Mouse (Mus musculus) left cerebral cortex, postnatal 14 days (tissue): ENCODE results near the gene Nckipsd. TPM values are rescaled to one million over a fixed set of nuclear protein-coding genes. Genes with fewer than 3 reads are reported as not detected.

Source experiments
- DNase-seq, 2 experiments: peaks; one replicate each; pipeline ENCODE4 v3.0.0; 2021 to 2022; ENCODE audit warnings: low spot score in 2 of 2, mixed read lengths in 1 of 2
- intact Hi-C: fragments of 180-260 bp; cut with DNase I; formaldehyde crosslinking; loops from one replicate; pipeline ENCODE4 v1.15.1; 2025
- long read RNA-seq, 2 experiments: library from polyadenylated mRNA; stranded (forward); transcript quantifications; one replicate each; pipeline ENCODE4 v2.0.0; 2021
- total RNA-seq, 2 experiments: library from RNA; stranded (reverse); gene quantifications; 2 replicates each; pipeline ENCODE4 v1.2.3; 2021

Nckipsd gene
- total RNA-seq, result 10 to 100 TPM; 39.1 to 44.7 TPM
- long read RNA-seq, experiment 1, transcript Nckipsd-201 (13 exons, 3,360 nt), result major isoform, 42 of 55 reads
- long read RNA-seq, experiment 1, partial matches to known transcripts, result 2 of 55 reads
- long read RNA-seq, experiment 1, other reads (novel, unspliced or antisense), result 11 of 55 reads
- long read RNA-seq, experiment 2, transcript Nckipsd-201 (13 exons, 3,360 nt), result major isoform, 44 of 68 reads
- long read RNA-seq, experiment 2, partial matches to known transcripts, result 4 of 68 reads
- long read RNA-seq, experiment 2, other reads (novel, unspliced or antisense), result 20 of 68 reads

- intact Hi-C loops, result loop anchor here (5.0 kb wide), 1 partner anchor 56 kb away; no protein-coding TSS in a partner anchor
- peak; percentile 94 to 97 for DNase-seq
Observed at GRCm38 (mm10) chr9:108808163-108808665, at the start of gene Nckipsd. TSS of gene Nckipsd (plus strand) at chr9:108808368.

GRCm38 (mm10) chr9:108759121-108759520 lies 49.0 kb upstream of the Nckipsd start:
- DNase-seq, result no peak
- intact Hi-C loops, result no loop called here

GRCm38 (mm10) chr9:108759805-108760204 lies 48.4 kb upstream of the Nckipsd start:
- DNase-seq, result peak in 1 of 2 experiments; percentile 31
- intact Hi-C loops, result no loop called here

GRCm38 (mm10) chr9:108761561-108761960 lies 46.6 kb upstream of the Nckipsd start:
- DNase-seq, result no peak
- intact Hi-C loops, result no loop called here

GRCm38 (mm10) chr9:108764971-108765370 lies 43.2 kb upstream of the Nckipsd start:
- DNase-seq, result no peak
- intact Hi-C loops, result no loop called here

- intact Hi-C loops, result no loop called here
Observed at GRCm38 (mm10) chr9:108776614-108777013, 31.6 kb upstream of the Nckipsd start.

DNA sequence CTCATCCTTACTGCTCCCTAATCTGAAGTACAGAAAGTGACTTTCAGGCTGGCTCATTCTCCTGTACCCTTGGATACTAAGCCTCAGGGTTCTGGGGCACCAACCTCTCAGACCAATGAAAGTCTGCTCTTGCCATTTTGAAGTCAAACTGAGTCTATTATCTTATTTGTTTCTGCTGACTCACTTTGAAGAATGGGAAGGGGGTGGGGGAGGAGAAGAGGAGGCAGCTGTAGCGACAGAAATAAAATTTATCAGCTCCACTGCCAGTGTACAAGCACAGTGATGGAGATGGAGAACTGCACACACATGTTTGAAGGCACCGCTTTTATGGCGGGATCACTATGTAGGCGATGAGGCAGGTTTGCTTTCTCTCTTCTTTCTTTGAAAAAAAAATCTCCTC lies 30.9 kb upstream of the Nckipsd start:
- DNase-seq, result no peak
- intact Hi-C loops, result no loop called here

More at GRCm38 (mm10) chr9:108776614-108777013, 31.6 kb upstream of the Nckipsd start:
- DNase-seq, result no peak

DNA sequence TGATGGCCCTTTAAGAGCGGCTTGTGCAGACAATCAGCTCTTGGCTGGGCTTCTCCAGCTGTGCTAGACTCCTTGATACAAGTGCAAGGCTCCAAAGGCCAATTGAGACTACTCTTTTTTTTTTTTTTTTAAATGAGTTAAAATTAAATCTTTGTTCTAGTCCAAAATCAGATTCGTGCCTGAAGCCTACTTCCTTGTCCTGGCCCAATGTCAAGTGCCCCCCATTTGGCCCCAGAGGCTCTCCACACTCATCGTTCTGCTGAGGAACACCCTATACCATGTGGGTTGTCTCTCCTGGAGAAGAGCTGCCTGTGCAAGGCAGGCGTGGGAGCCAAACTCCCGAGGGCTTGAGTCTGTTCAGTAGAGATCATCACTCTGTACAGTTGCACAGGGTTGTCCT lies 27.2 kb upstream of the Nckipsd start:
- DNase-seq, result no peak
- intact Hi-C loops, result no loop called here

DNA sequence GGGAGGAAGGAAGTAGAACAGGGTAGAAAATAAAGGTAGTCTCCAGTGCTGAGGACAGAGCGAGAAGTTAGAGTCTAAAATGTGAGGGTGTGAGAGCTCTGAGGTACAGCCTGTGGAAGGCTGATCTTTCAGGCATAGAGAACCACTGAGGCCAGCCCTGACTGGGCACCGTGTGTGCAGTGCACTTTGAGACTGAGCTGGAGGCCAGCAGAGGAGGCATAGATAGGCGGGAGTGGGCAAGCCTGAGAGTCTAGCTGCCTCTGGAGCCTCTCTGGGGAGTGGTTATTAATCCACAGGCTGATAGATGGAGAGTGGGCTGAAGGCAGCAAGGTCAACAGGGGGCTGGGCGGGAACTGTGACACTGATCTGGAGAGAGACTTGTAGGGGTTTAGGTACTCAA lies 26.3 kb upstream of the Nckipsd start:
- intact Hi-C loops, result no loop called here
- no peak for DNase-seq

DNA sequence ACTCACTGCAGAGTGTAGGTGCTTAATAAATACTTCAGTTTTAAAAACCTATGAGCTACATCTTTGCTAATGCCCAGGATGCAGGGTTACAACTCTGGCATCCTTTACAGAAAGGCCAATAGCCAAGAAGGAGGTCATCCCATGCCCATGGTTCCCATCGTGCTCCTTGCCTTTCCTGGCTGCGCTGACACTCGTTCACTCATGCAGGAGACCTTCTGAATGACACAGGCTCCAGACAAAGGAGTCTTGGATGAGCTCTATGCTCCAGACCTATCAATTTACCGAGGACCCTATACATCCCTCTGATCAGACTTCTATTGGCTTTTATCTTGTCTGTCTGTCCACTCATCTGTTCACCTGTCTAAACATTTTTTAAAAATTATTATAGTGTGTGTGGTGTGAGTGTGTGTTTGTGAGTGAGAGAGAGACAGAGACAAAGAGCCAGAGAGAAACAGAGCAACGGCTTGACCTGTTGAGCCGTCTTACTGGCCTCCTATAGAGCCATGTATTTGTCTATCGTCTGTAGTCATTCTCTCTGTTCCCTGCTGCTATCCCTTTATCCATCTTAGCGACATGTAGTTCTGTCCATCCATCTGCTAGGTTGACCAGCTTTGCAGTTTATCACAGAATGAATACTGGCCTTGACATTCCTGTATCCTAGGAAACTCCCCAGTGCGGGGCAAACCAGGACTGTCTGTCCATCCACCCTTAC lies 25.2 kb upstream of the Nckipsd start:
- intact Hi-C loops, result no loop called here
- DNase-seq, result no peak

GRCm38 (mm10) chr9:108783548-108784463 lies 24.4 kb upstream of the Nckipsd start, which contains the start of gene Ip6k2:
TSS of gene Ip6k2 (plus strand) at chr9:108783796.
- intact Hi-C loops, result no loop called here
- DNase-seq, result peak; percentile 96 to 97

DNA sequence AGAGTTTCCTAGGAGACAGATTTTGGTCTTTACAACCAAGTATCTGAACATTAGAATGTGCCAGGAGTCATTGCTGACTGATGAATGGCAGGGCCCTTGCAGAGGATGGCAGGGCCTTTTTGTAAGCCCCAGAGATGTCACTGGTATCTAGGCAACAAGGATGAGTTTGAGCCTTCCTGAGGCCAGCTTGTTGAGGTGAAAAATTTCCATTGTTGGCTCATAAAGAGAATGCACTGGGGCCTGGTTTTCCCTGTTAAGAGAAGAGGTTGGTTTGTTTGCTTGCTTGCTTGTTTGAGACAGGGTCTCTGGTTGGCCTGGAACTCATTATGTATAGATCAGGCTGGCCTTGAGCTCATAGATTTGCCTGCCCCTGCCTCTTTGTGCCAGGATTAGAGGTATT lies 22.8 kb upstream of the Nckipsd start:
- intact Hi-C loops, result no loop called here
- no peak for DNase-seq

- intact Hi-C loops, result no loop called here
- no peak for DNase-seq
Observed at GRCm38 (mm10) chr9:108786494-108786893, 21.7 kb upstream of the Nckipsd start.

DNA sequence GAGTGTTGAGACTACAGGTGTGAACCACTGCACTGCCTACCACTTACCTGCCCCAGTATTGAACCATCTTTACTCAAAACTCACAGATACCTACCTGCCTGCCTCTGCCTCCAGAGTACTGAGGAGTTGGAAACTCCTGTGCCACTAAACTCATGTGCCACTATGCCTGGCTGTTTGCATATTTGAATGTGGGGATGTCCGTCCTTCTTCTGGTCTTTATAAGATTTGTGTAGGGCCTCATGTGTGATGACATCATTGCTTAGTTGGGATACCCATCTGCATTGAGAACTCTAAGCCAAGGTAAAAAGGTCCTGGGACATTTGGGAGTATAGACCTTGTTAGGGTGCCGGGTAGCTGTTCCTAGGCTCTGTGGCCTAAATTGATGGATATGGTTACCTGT lies 21.1 kb upstream of the Nckipsd start:
- no peak for DNase-seq
- intact Hi-C loops, result no loop called here

DNA sequence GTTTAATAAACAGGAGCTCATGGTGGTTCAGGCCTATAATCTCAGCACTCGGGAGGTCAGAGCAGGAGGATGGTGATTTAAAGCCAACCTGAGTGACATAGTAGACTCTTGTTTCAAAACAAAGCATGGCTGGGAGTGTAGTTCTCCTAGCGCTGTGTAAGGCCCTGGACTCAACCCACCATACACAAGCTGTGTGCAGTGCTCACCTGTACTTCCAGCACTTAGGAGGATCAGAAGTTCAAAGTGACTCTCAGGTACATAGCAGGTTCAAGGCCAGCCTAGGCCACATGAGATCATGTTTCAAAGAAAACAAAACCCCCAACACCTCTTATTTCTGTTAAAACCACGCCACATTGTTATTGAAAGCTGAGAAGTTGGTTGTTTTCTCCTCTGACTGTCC lies 19.5 kb upstream of the Nckipsd start:
- DNase-seq, result no peak
- intact Hi-C loops, result no loop called here

GRCm38 (mm10) chr9:108792307-108792706 lies 15.9 kb upstream of the Nckipsd start:
- no peak for DNase-seq
- intact Hi-C loops, result no loop called here

DNA sequence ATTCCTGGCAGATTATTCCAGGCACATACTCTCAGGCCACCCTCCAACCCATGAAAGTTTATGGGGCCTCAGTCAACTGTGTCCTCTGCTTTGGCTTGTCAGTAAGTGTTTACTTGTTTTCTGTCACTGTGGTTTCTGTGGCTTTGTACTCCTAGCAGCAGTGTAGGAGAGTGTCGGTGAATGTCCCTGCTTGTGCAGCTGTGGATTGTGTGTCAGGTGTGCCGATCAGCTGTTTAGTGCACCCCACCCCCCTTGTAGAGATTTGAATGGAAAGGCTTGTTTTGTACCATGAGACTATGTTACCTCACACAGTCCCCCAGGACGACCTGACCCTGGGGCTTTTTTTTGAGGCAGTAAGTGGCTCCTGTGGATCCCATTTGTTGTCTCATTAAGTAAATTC lies 15.4 kb upstream of the Nckipsd start:
- DNase-seq, result no peak
- intact Hi-C loops, result no loop called here

- DNase-seq, result no peak
- intact Hi-C loops, result no loop called here
Observed at GRCm38 (mm10) chr9:108795281-108795680, 12.9 kb upstream of the Nckipsd start.

GRCm38 (mm10) chr9:108795762-108796161 lies 12.4 kb upstream of the Nckipsd start:
- intact Hi-C loops, result no loop called here
- DNase-seq, result no peak
